ENCODE assay signal across 13 mouse cellular contexts in the genomic region with DNA sequence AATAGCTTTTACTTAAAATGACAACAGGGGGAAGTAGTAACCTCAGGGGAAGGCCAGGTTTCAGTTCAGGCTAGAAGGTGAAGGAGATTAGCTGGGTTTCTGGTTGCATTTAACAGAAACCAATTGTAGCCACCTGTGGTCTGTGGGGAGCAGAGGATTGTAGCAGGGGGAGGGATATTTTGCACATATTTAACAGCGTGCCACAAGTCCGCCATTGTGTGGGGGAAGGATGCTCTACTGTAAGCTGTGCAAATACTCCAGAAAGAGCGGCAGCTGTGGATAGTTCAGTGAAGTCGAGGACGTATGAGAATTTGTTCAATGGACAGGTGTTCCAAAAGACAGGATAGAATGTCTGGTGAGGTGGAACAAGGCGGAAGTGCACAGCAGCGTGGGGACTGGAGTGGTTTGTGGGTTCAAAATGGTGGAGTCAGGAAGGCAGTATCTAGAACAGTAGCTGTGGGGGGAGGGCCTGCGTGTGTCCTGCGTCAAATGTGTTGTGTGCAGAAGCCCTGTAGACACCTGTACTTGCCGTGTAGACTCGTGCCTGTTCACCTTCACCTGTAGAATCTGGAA. TPM values are rescaled to one million over a fixed set of nuclear protein-coding genes. Genes with fewer than 3 reads are reported as not detected.
DNase-seq lines count a peak whose midpoint lies in the region; ATAC-seq and TF ChIP-seq lines count a peak whose summit lies in the region.
"Had no signal": no experiment of that assay in that cellular context is flagged by ENCODE, and none has a peak within 500 bp of the region (broad histone marks: within the 10 kb centered on the region; RNA-seq: fewer than 3 reads in every experiment).

No protein-coding gene starts in this region.

- H3K9me3 ChIP-seq in CH12.LX (replicated peaks; ENCODE audit: low read length) = no peaks in the 10 kb centered on the region
- H3K9me3 ChIP-seq in embryonic facial prominence, embryonic 10.5 days = no peaks in the 10 kb centered on the region
- no peaks in the 10 kb centered on the region for H3K9me3 ChIP-seq in hindbrain, postnatal 0 days (ENCODE audit: low read length)
- H3K9me3 ChIP-seq: embryonic facial prominence, embryonic 13.5 days; midbrain, embryonic 10.5 days had no signal

- ATAC-seq in hindbrain, postnatal 0 days = no peak
- ATAC-seq: hindbrain, embryonic 16.5 days had no signal

- dilution Hi-C loops in CH12.LX (cut with MboI; ENCODE audit: extremely low pct_ligation_motif_present, extremely low pct_unique_long_range_greater_than_20kb, low sequenced_read_pairs) = no loop called here

- TF ChIP-seq EP300 in CH12.LX (IDR thresholded peaks at IDR 0.05; ENCODE audit: low read length) = peak; percentile 90

- H3K79me2 ChIP-seq in CH12.LX (replicated peaks; ENCODE audit: control insufficient read depth, extremely low read depth, insufficient read depth, poor library complexity, severe bottlenecking) = no peaks in the 10 kb centered on the region

- peak overlapping the region; percentile 88 for H3K27ac ChIP-seq in CH12.LX (ENCODE audit: insufficient read depth, low read depth)
- H3K27ac ChIP-seq in embryonic facial prominence, embryonic 10.5 days (replicated peaks) = 0 out of 2 replicates have a peak overlapping the region, but pooled peaks have one; percentile 2
- peak overlapping the region; percentile 70 for H3K27ac ChIP-seq in thymus, adult 2 months (ENCODE audit: control insufficient read depth, insufficient read depth, low read length)
- H3K27ac ChIP-seq in hindbrain, postnatal 0 days = no peak overlapping the region
- H3K27ac ChIP-seq: embryonic facial prominence, embryonic 13.5 days; midbrain, embryonic 10.5 days had no signal

- H3K36me3 ChIP-seq in CH12.LX (replicated peaks in 1 of 2; ENCODE audit: control insufficient read depth in 1 of 2, insufficient read depth in 1 of 2, low read length in 1 of 2) = no peaks in the 10 kb centered on the region
- no peaks in the 10 kb centered on the region for H3K36me3 ChIP-seq in embryonic facial prominence, embryonic 10.5 days (replicated peaks)
- no peaks in the 10 kb centered on the region for H3K36me3 ChIP-seq in thymus, adult 2 months (ENCODE audit: control insufficient read depth, insufficient read depth, low read length)
- no peaks in the 10 kb centered on the region for H3K36me3 ChIP-seq in hindbrain, postnatal 0 days (ENCODE audit: insufficient read depth, low read length)
- H3K36me3 ChIP-seq: embryonic facial prominence, embryonic 13.5 days; midbrain, embryonic 10.5 days had no signal

- peak; percentile 59 for TF ChIP-seq POLR2A in CH12.LX (IDR thresholded peaks at IDR 0.05; ENCODE audit: low read depth, low read length)
- no peak for TF ChIP-seq POLR2A in thymus, adult 2 months (IDR thresholded peaks at IDR 0.05; ENCODE audit: control insufficient read depth, extremely low read depth, insufficient read depth, low read length, poor library complexity)

- TF ChIP-seq RAD21 in CH12.LX (IDR thresholded peaks at IDR 0.05; ENCODE audit: low read depth, low read length) = peak; percentile 25

- in situ Hi-C loops in CH12.LX (cut with MboI; ENCODE audit: low pct_ligation_motif_present, low pct_unique_long_range_greater_than_20kb, low sequenced_read_pairs) = no loop called here

- H3K4me1 ChIP-seq in CH12.LX (ENCODE audit: control insufficient read depth in 1 of 2, insufficient read depth in 2 of 2) = peaks cover 41 to 82% of the 10 kb centered on the region in 2 experiments
- peaks cover 31% of the 10 kb centered on the region for H3K4me1 ChIP-seq in embryonic facial prominence, embryonic 10.5 days
- H3K4me1 ChIP-seq in thymus, adult 2 months (replicated peaks; ENCODE audit: control insufficient read depth, insufficient read depth, low read length) = peaks cover 26% of the 10 kb centered on the region
- H3K4me1 ChIP-seq in hindbrain, postnatal 0 days (ENCODE audit: insufficient read depth, low read length) = no peaks in the 10 kb centered on the region
- H3K4me1 ChIP-seq: midbrain, embryonic 10.5 days had no signal

- H3K4me2 ChIP-seq in CH12.LX (ENCODE audit: insufficient read depth, low read depth, poor library complexity, severe bottlenecking) = peak overlapping the region; percentile 71
- no peak overlapping the region for H3K4me2 ChIP-seq in hindbrain, postnatal 0 days (ENCODE audit: low read depth, low read length)
- H3K4me2 ChIP-seq: embryonic facial prominence, embryonic 13.5 days had no signal

- no peak; a peak in 1 of 4 replicates for TF ChIP-seq CTCF in CH12.LX (conservative IDR thresholded peaks at IDR 0.05 in 1 of 2, IDR thresholded peaks at IDR 0.05 in 1 of 2; ENCODE audit: low read depth in 2 of 2, low read length in 2 of 2)
- no peak for TF ChIP-seq CTCF in thymus, adult 2 months (IDR thresholded peaks at IDR 0.05; ENCODE audit: borderline replicate concordance, control insufficient read depth, extremely low read depth, insufficient read depth, low read length, poor library complexity)
- TF ChIP-seq CTCF in hindbrain, postnatal 0 days (IDR thresholded peaks at IDR 0.05; ENCODE audit: low read depth) = no peak

- DNase-seq in CH12.LX (ENCODE audit: extremely low read depth) = peak; percentile 95
- no peak for DNase-seq in embryonic facial prominence, embryonic 10.5 days (ENCODE audit: low spot score)
- peak; percentile 30 to 66 for DNase-seq in natural killer cell, adult 2 months (ENCODE audit: low spot score in 2 of 2)
- peak; percentile 54 for DNase-seq in thymus, adult 2 months
- no peak for DNase-seq in layer of hippocampus, postnatal 36 days
- no peak for DNase-seq in hindbrain, postnatal 0 days (ENCODE audit: low spot score)
- no peak for DNase-seq in heart, postnatal 10 days
- DNase-seq: cerebellum, adult 8-10 months; layer of hippocampus, adult 9-11 months; lung, adult 18-20 months had no signal

- no peaks in the 10 kb centered on the region for H3K27me3 ChIP-seq in CH12.LX (replicated peaks)
- H3K27me3 ChIP-seq in embryonic facial prominence, embryonic 10.5 days (replicated peaks; ENCODE audit: low read depth, poor library complexity, severe bottlenecking) = peaks cover 3% of the 10 kb centered on the region; the same call in 1 of the 2 replicates
- no peaks in the 10 kb centered on the region for H3K27me3 ChIP-seq in thymus, adult 2 months (ENCODE audit: control insufficient read depth, insufficient read depth, low read length)
- no peaks in the 10 kb centered on the region for H3K27me3 ChIP-seq in hindbrain, postnatal 0 days (ENCODE audit: insufficient read depth, low read length)
- H3K27me3 ChIP-seq: embryonic facial prominence, embryonic 13.5 days had no signal

- H3K4me3 ChIP-seq in CH12.LX (replicated peaks in 1 of 3; ENCODE audit: low read depth in 2 of 3, low read length in 2 of 3, poor library complexity in 1 of 3) = peak overlapping the region; percentile 4 to 38 (median 38)
- H3K4me3 ChIP-seq in embryonic facial prominence, embryonic 10.5 days = no peak overlapping the region
- no peak overlapping the region; the same call in 1 of the 2 replicates for H3K4me3 ChIP-seq in thymus, adult 2 months (ENCODE audit: control insufficient read depth, insufficient read depth, low read length)
- no peak overlapping the region for H3K4me3 ChIP-seq in hindbrain, postnatal 0 days (ENCODE audit: low read length)
- H3K4me3 ChIP-seq: embryonic facial prominence, embryonic 13.5 days; midbrain, embryonic 10.5 days had no signal

- peak overlapping the region; percentile 22; the same call in 1 of the 2 replicates for H3K9ac ChIP-seq in CH12.LX (ENCODE audit: insufficient read depth, low read depth)
- no peak overlapping the region for H3K9ac ChIP-seq in hindbrain, postnatal 0 days (replicated peaks; ENCODE audit: low read length)
- H3K9ac ChIP-seq: embryonic facial prominence, embryonic 13.5 days had no signal

- 79% methylated on average over 11 of the region's 11 CpGs for WGBS in embryonic facial prominence, embryonic 10.5 days
- 12% methylated on average over 11 of the region's 11 CpGs for WGBS in thymus, adult 2 months
- 87% methylated on average over 11 of the region's 11 CpGs for WGBS in hindbrain, postnatal 0 days

- intact Hi-C loops in heart, postnatal 10 days (cut with DNase I) = no loop called here

TF ChIP-seq in CH12.LX, 34 proteins besides CTCF, POLR2A, EP300 and RAD21 (continues in another document):
- TF ChIP-seq USF2 (conservative IDR thresholded peaks at IDR 0.05; ENCODE audit: low read depth, low read length) = no peak
- no peak for TF ChIP-seq NELFE (IDR thresholded peaks at IDR 0.05; ENCODE audit: low read depth, low read length)
- TF ChIP-seq GABPA (IDR thresholded peaks at IDR 0.05; ENCODE audit: insufficient replicate concordance, low read depth, low read length) = no peak
- no peak for TF ChIP-seq ZMIZ1 (IDR thresholded peaks at IDR 0.05; ENCODE audit: low read depth, low read length)
- TF ChIP-seq TCF12 (IDR thresholded peaks at IDR 0.05; ENCODE audit: low read depth, low read length) = peak; percentile 80
- no peak for TF ChIP-seq UBTF (IDR thresholded peaks at IDR 0.05; ENCODE audit: low read depth, low read length)
- 0 out of 2 replicates have a peak, but pooled peaks have one; percentile 74 for TF ChIP-seq CHD1 (IDR thresholded peaks at IDR 0.05; ENCODE audit: low read depth, low read length)
- TF ChIP-seq PAX5 (IDR thresholded peaks at IDR 0.05; ENCODE audit: low read length) = no peak
- TF ChIP-seq MEF2A (IDR thresholded peaks at IDR 0.05; ENCODE audit: borderline replicate concordance, low read depth, low read length) = peak; percentile 97
- peak; percentile 75 for TF ChIP-seq ETS1 (conservative IDR thresholded peaks at IDR 0.05; ENCODE audit: low read depth, low read length)
- peak; percentile 32; the same call in 1 of the 2 replicates for TF ChIP-seq MXI1 (IDR thresholded peaks at IDR 0.05; ENCODE audit: low read depth, low read length)
- TF ChIP-seq KAT2A (IDR thresholded peaks at IDR 0.05; ENCODE audit: insufficient replicate concordance, low read length) = no peak
- no peak for TF ChIP-seq JUN (IDR thresholded peaks at IDR 0.05; ENCODE audit: insufficient read depth, low read depth, low read length)
- peak; percentile 86 for TF ChIP-seq CHD2 (IDR thresholded peaks at IDR 0.05; ENCODE audit: low read length)
- TF ChIP-seq SMC3 (IDR thresholded peaks at IDR 0.05; ENCODE audit: low read depth, low read length) = peak; percentile 24
- TF ChIP-seq TBP (conservative IDR thresholded peaks at IDR 0.05; ENCODE audit: low read depth, low read length) = peak; percentile 71

RNA-seq across cellular contexts. Expression of a gene that starts 28.4 kb away (rescaled TPM):
- total RNA-seq in CH12.LX (2012; rRNA removed) = 33.2 and 37.9 TPM in 2 replicates
- total RNA-seq in CH12.LX (2014; rRNA removed) = 40.9 and 47.6 TPM in 2 replicates
- 31.6 and 41.5 TPM in 2 replicates for polyA plus RNA-seq in CH12.LX (2012; ENCODE audit: insufficient read length, low read depth)
- 7.2 and 9.3 TPM in 2 replicates for polyA plus RNA-seq in embryonic facial prominence, embryonic 10.5 days (2016; fragmentation: Nextera tagmentation; extraction: Ambion mirVana)
- polyA plus RNA-seq in thymus, adult 2 months (2012; rRNA removed) = 60.6 and 69.5 TPM in 2 replicates
- 10 to 100 TPM; 53.7 to 66.0 TPM for total RNA-seq in layer of hippocampus, postnatal 36 days (2021)
- total RNA-seq in hindbrain, postnatal 0 days (2014; rRNA removed) = 55.0 and 59.7 TPM in 2 replicates
- polyA plus RNA-seq in hindbrain, postnatal 0 days (2015; fragmentation: Nextera tagmentation; extraction: Ambion mirVana) = 5.3 and 5.6 TPM in 2 replicates
- total RNA-seq in heart, postnatal 10 days (2021) = 10 to 100 TPM; 46.0 to 52.9 TPM

Comparison
In these comparisons a context has a peak if more than half of its experiments do, and no peak if none do; other contexts are left out.
1. DNase-seq: peak in CH12.LX (single experiment), natural killer cell, adult 2 months (2 of 2) and thymus, adult 2 months (single experiment); none in embryonic facial prominence, embryonic 10.5 days (single experiment), layer of hippocampus, postnatal 36 days (0 of 2), hindbrain, postnatal 0 days (single experiment) and heart, postnatal 10 days (0 of 2).
2. H3K4me3 ChIP-seq: peak in CH12.LX (3 of 3); none in embryonic facial prominence, embryonic 10.5 days (single experiment), thymus, adult 2 months (single experiment) and hindbrain, postnatal 0 days (single experiment).